Mouse (Mus musculus) hindbrain, postnatal 0 days (tissue): ENCODE measurements at regions not wholly inside any gene's neighbourhood (a gene's known extent, or its start where the extent isn't known, plus 50 kb on each side); places are given as distances from the start of the nearest gene placed in this dataset.

Source experiments
- ATAC-seq: fragments of 200-750 bp; cut with Nextera tagmentation; 2 replicates; pipeline ENCODE4 v1.8.0; 2017; ENCODE audit warnings: mild to moderate bottlenecking, moderate TSS enrichment, moderate library complexity
- DNase-seq: peaks from one replicate; pipeline ENCODE4 v3.0.0-alpha.2; 2015; ENCODE audit warnings: low spot score
- H3K27ac ChIP-seq: fragments of 300-500 bp; sonication (generic); 2 replicates; pipeline ENCODE4 v1.5.1; 2014; ENCODE audit warnings: mild to moderate bottlenecking
- H3K27me3 ChIP-seq: fragments of 300-500 bp; sonication (generic); 2 replicates; pipeline ENCODE4 v1.6.1; 2014; ENCODE audit warnings: low read length, mixed read lengths; ENCODE audit not compliant: insufficient read depth
- H3K36me3 ChIP-seq: fragments of 300-500 bp; sonication (generic); 2 replicates; pipeline ENCODE4 v1.6.1; 2014; ENCODE audit warnings: low read length, mixed read lengths; ENCODE audit not compliant: insufficient read depth
- H3K4me1 ChIP-seq: fragments of 300-500 bp; sonication (generic); 2 replicates; pipeline ENCODE4 v1.6.1; 2014; ENCODE audit warnings: antibody characterized with exemption, low read length, mixed read lengths; ENCODE audit not compliant: insufficient read depth
- H3K4me2 ChIP-seq: fragments of 300-500 bp; sonication (generic); 2 replicates; pipeline ENCODE4 v1.6.1; 2014; ENCODE audit warnings: low read depth, mild to moderate bottlenecking, low read length, moderate library complexity, mixed read lengths
- H3K4me3 ChIP-seq: fragments of 300-500 bp; sonication (generic); 2 replicates; pipeline ENCODE4 v1.5.1; 2014; ENCODE audit warnings: low read length
- H3K9ac ChIP-seq: fragments of 300-500 bp; sonication (generic); replicated peaks from 2 replicates; pipeline ENCODE4 v1.6.1; 2014; ENCODE audit warnings: mild to moderate bottlenecking, low read length, moderate library complexity, mixed read lengths
- H3K9me3 ChIP-seq: fragments of 300-500 bp; sonication (generic); 2 replicates; pipeline ENCODE4 v1.6.1; 2016; ENCODE audit warnings: low read length, mixed read lengths
- CTCF ChIP-seq: IDR thresholded peaks from 2 replicates; pipeline ENCODE4 v1.5.1; 2016; ENCODE audit warnings: antibody characterized with exemption, control low read depth, low read depth
- WGBS: fragments of 180-500 bp; shearing (Covaris S2); extraction: QIAGEN DNeasy Blood & Tissue Kit; methylation state at CpG from one replicate; pipeline ENCODE4 v1.1.7; 2014; 5-methylcytosine and 5-hydroxymethylcytosine counted together

GRCm38 (mm10) chr3:66506125-66506524, 209.5 kb upstream of the Veph1 start:
- ATAC-seq = no peak

GRCm38 (mm10) chr3:66505476-66506076, 208.9 kb upstream of the Veph1 start:
- peak; percentile 3 for DNase-seq
- no peak overlapping the region for H3K9ac ChIP-seq
- H3K27ac ChIP-seq = no peak overlapping the region
- no peak for ATAC-seq
- no peak for TF ChIP-seq CTCF
- no peaks in the 10 kb centered on the region for H3K9me3 ChIP-seq
- H3K4me1 ChIP-seq = no peaks in the 10 kb centered on the region
- H3K4me3 ChIP-seq = no peak overlapping the region
- 23% methylated on average over 6 of the region's 6 CpGs for WGBS
- no peaks in the 10 kb centered on the region for H3K36me3 ChIP-seq
- H3K4me2 ChIP-seq = no peak overlapping the region
- H3K27me3 ChIP-seq = no peaks in the 10 kb centered on the region

More at GRCm38 (mm10) chr3:66506125-66506524, 209.5 kb upstream of the Veph1 start:
- H3K9me3 ChIP-seq = no peaks in the 10 kb centered on the region
- no peak overlapping the region for H3K4me3 ChIP-seq
- no peaks in the 10 kb centered on the region for H3K27me3 ChIP-seq
- no peaks in the 10 kb centered on the region for H3K4me1 ChIP-seq
- H3K9ac ChIP-seq = no peak overlapping the region
- DNase-seq = no peak
- no peak overlapping the region for H3K4me2 ChIP-seq
- no peaks in the 10 kb centered on the region for H3K36me3 ChIP-seq
- H3K27ac ChIP-seq = no peak overlapping the region
- no peak for TF ChIP-seq CTCF

GRCm38 (mm10) chr3:66504717-66505116, 208.1 kb upstream of the Veph1 start:
- no peak overlapping the region for H3K4me3 ChIP-seq
- H3K4me2 ChIP-seq = no peak overlapping the region
- 51% methylated on average over 6 of the region's 6 CpGs for WGBS
- ATAC-seq (no peak), DNase-seq (peak; percentile 48)
- no peaks in the 10 kb centered on the region for H3K4me1 ChIP-seq
- H3K27me3 ChIP-seq = no peaks in the 10 kb centered on the region
- H3K9me3 ChIP-seq = no peaks in the 10 kb centered on the region
- TF ChIP-seq CTCF = no peak
- H3K27ac ChIP-seq = no peak overlapping the region
- H3K9ac ChIP-seq = no peak overlapping the region
- H3K36me3 ChIP-seq = no peaks in the 10 kb centered on the region

GRCm38 (mm10) chr3:66503615-66504014, 207.0 kb upstream of the Veph1 start:
- ATAC-seq = no peak

GRCm38 (mm10) chr3:66501865-66502264, 205.2 kb upstream of the Veph1 start:
- Histone ChIP-seq H3K27me3 (no peaks in the 10 kb centered on the region), H3K4me2 (no peak overlapping the region), H3K4me1 (no peaks in the 10 kb centered on the region), H3K9me3 (no peaks in the 10 kb centered on the region), H3K9ac (no peak overlapping the region), H3K36me3 (no peaks in the 10 kb centered on the region), H3K4me3 (no peak overlapping the region), H3K27ac (no peak overlapping the region)
- 73% methylated on average over 4 of the region's 4 CpGs for WGBS
- ATAC-seq = no peak
- DNase-seq = no peak
- no peak for TF ChIP-seq CTCF

More at GRCm38 (mm10) chr3:66503615-66504014, 207.0 kb upstream of the Veph1 start:
- H3K36me3 ChIP-seq = no peaks in the 10 kb centered on the region
- no peaks in the 10 kb centered on the region for H3K9me3 ChIP-seq
- no peak overlapping the region for H3K27ac ChIP-seq
- DNase-seq = no peak
- no peak overlapping the region for H3K9ac ChIP-seq
- no peak overlapping the region for H3K4me3 ChIP-seq
- TF ChIP-seq CTCF = no peak
- no peaks in the 10 kb centered on the region for H3K27me3 ChIP-seq
- H3K4me2 ChIP-seq = no peak overlapping the region
- H3K4me1 ChIP-seq = no peaks in the 10 kb centered on the region
- WGBS = 89% methylated on average over 3 of the region's 3 CpGs

GRCm38 (mm10) chr3:66494442-66495113, 197.9 kb upstream of the Veph1 start:
- Histone ChIP-seq H3K4me2 (no peak overlapping the region), H3K36me3 (no peaks in the 10 kb centered on the region), H3K27me3 (no peaks in the 10 kb centered on the region), H3K27ac (no peak overlapping the region), H3K9ac (no peak overlapping the region), H3K9me3 (no peaks in the 10 kb centered on the region), H3K4me3 (no peak overlapping the region), H3K4me1 (no peaks in the 10 kb centered on the region)
- no peak for DNase-seq
- TF ChIP-seq CTCF = no peak
- no peak for ATAC-seq
- 73% methylated on average over 2 of the region's 2 CpGs for WGBS

- WGBS = 7% methylated on average over 6 of the region's 6 CpGs
- no peak for DNase-seq
- no peak for ATAC-seq
Measured at GRCm38 (mm10) chr3:66490696-66491357, 194.2 kb upstream of the Veph1 start.

More at GRCm38 (mm10) chr3:66490696-66491357, 194.2 kb upstream of the Veph1 start:
- TF ChIP-seq CTCF = no peak
- no peak overlapping the region for H3K27ac ChIP-seq
- no peaks in the 10 kb centered on the region for H3K36me3 ChIP-seq
- no peaks in the 10 kb centered on the region for H3K9me3 ChIP-seq
- no peaks in the 10 kb centered on the region for H3K27me3 ChIP-seq
- H3K4me2 ChIP-seq = no peak overlapping the region
- H3K9ac ChIP-seq = no peak overlapping the region
- H3K4me3 ChIP-seq = no peak overlapping the region
- H3K4me1 ChIP-seq = no peaks in the 10 kb centered on the region
